Mouse (Mus musculus): ENCODE measurements around the gene Pfdn2. TPM values are rescaled to one million over a fixed set of nuclear protein-coding genes. Genes with fewer than 3 reads are reported as not detected.
"Not testable (repeated sequence)": the region's sequence is repeated elsewhere in the genome, so short reads cannot be mapped to it uniquely, and the experiment has no call there.

Gene Pfdn2
- 1.3 and 11.9 TPM in 2 replicates for polyA plus RNA-seq (2012; ENCODE audit: insufficient read depth, low replicate concordance)

GRCm38 (mm10) chr1:171345225-171346094 lies at the start of gene Pfdn2, which contains the start of gene Nit1:
TSS of gene Pfdn2 (plus strand) at chr1:171345670.
TSS of gene Nit1 (minus strand) at chr1:171345646.
- Histone ChIP-seq H3K4me3 (replicated peaks) (peak within 1 kb of the TSS; percentile 97), H3K4me1 (peaks cover 52% of the 10 kb centered on the region), H3K36me3 (replicated peaks; ENCODE audit: low read length) (peaks cover 44% of the 10 kb centered on the region), H3K9me3 (no peaks in the 10 kb centered on the region), H3K27me3 (replicated peaks) (no peaks in the 10 kb centered on the region)
- TF ChIP-seq FLI1 (IDR thresholded peaks at IDR 0.05; ENCODE audit: low read length) (peak; percentile 48; the same call in 1 of the 2 replicates), GATA1 (IDR thresholded peaks at IDR 0.05; ENCODE audit: borderline replicate concordance, low read length) (no peak)

- peaks cover 8% of the 10 kb centered on the region; the same call in 1 of the 2 replicates for H3K4me1 ChIP-seq
- TF ChIP-seq GATA1 (IDR thresholded peaks at IDR 0.05; ENCODE audit: borderline replicate concordance, low read length) (no peak), FLI1 (IDR thresholded peaks at IDR 0.05; ENCODE audit: low read length) (no peak)
- no peaks in the 10 kb centered on the region; the same call in 1 of the 2 replicates for H3K9me3 ChIP-seq
- no peak overlapping the region for H3K4me3 ChIP-seq (replicated peaks)
- peaks cover 8% of the 10 kb centered on the region for H3K27me3 ChIP-seq (replicated peaks)
- H3K36me3 ChIP-seq (replicated peaks; ENCODE audit: low read length) = no peaks in the 10 kb centered on the region
Observed at GRCm38 (mm10) chr1:171298226-171298625, 47.2 kb upstream of the Pfdn2 start.

GRCm38 (mm10) chr1:171306157-171306556 lies 39.3 kb upstream of the Pfdn2 start:
- H3K9me3 ChIP-seq; H3K4me3 ChIP-seq (replicated peaks): not testable (repeated sequence)

GRCm38 (mm10) chr1:171309321-171309720 lies 36.1 kb upstream of the Pfdn2 start:
- H3K36me3 ChIP-seq (replicated peaks; ENCODE audit: low read length) = no peaks in the 10 kb centered on the region
- peaks cover 10% of the 10 kb centered on the region for H3K4me1 ChIP-seq
- TF ChIP-seq FLI1 (IDR thresholded peaks at IDR 0.05; ENCODE audit: low read length) = no peak
- TF ChIP-seq GATA1 (IDR thresholded peaks at IDR 0.05; ENCODE audit: borderline replicate concordance, low read length) = no peak
- 0 out of 2 replicates have a peak, but pooled peaks cover 3% of the 10 kb centered on the region for H3K9me3 ChIP-seq
- H3K27me3 ChIP-seq (replicated peaks) = no peaks in the 10 kb centered on the region
- H3K4me3 ChIP-seq (replicated peaks) = no peak overlapping the region

More at GRCm38 (mm10) chr1:171306157-171306556, 39.3 kb upstream of the Pfdn2 start:
- H3K36me3 ChIP-seq (replicated peaks; ENCODE audit: low read length); H3K27me3 ChIP-seq (replicated peaks); H3K4me1 ChIP-seq: not testable (repeated sequence)

GRCm38 (mm10) chr1:171319748-171320147 lies 25.7 kb upstream of the Pfdn2 start:
- H3K36me3 ChIP-seq (replicated peaks; ENCODE audit: low read length) = peaks cover 18% of the 10 kb centered on the region
- no peak overlapping the region for H3K4me3 ChIP-seq (replicated peaks)
- H3K4me1 ChIP-seq = peaks cover 18% of the 10 kb centered on the region
- no peaks in the 10 kb centered on the region for H3K27me3 ChIP-seq (replicated peaks)
- 0 out of 2 replicates have a peak, but pooled peaks cover 3% of the 10 kb centered on the region for H3K9me3 ChIP-seq
- no peak for TF ChIP-seq FLI1 (IDR thresholded peaks at IDR 0.05; ENCODE audit: low read length)
- TF ChIP-seq GATA1 (IDR thresholded peaks at IDR 0.05; ENCODE audit: borderline replicate concordance, low read length) = no peak

GRCm38 (mm10) chr1:171320151-171320550 lies 25.3 kb upstream of the Pfdn2 start:
- TF ChIP-seq GATA1 (IDR thresholded peaks at IDR 0.05; ENCODE audit: borderline replicate concordance, low read length) (no peak), FLI1 (IDR thresholded peaks at IDR 0.05; ENCODE audit: low read length) (no peak)
- Histone ChIP-seq H3K9me3 (0 out of 2 replicates have a peak, but pooled peaks cover 3% of the 10 kb centered on the region), H3K36me3 (replicated peaks; ENCODE audit: low read length) (peaks cover 22% of the 10 kb centered on the region), H3K4me1 (peaks cover 18% of the 10 kb centered on the region), H3K27me3 (replicated peaks) (no peaks in the 10 kb centered on the region), H3K4me3 (replicated peaks) (no peak overlapping the region)

- Histone ChIP-seq H3K4me1 (peaks cover 29% of the 10 kb centered on the region), H3K27me3 (replicated peaks) (no peaks in the 10 kb centered on the region), H3K36me3 (replicated peaks; ENCODE audit: low read length) (peaks cover 34% of the 10 kb centered on the region), H3K4me3 (replicated peaks) (no peak overlapping the region), H3K9me3 (no peaks in the 10 kb centered on the region)
- TF ChIP-seq GATA1 (IDR thresholded peaks at IDR 0.05; ENCODE audit: borderline replicate concordance, low read length) (no peak), FLI1 (IDR thresholded peaks at IDR 0.05; ENCODE audit: low read length) (no peak)
Observed at GRCm38 (mm10) chr1:171321415-171321814, 24.1 kb upstream of the Pfdn2 start.

- Histone ChIP-seq H3K27me3 (replicated peaks) (no peaks in the 10 kb centered on the region), H3K4me3 (replicated peaks) (no peak overlapping the region), H3K9me3 (no peaks in the 10 kb centered on the region), H3K4me1 (peaks cover 31% of the 10 kb centered on the region), H3K36me3 (replicated peaks; ENCODE audit: low read length) (peaks cover 36% of the 10 kb centered on the region)
- no peak for TF ChIP-seq FLI1 (IDR thresholded peaks at IDR 0.05; ENCODE audit: low read length)
- TF ChIP-seq GATA1 (IDR thresholded peaks at IDR 0.05; ENCODE audit: borderline replicate concordance, low read length) = no peak
Observed at GRCm38 (mm10) chr1:171322012-171322411, 23.5 kb upstream of the Pfdn2 start.

GRCm38 (mm10) chr1:171325571-171325970 lies 19.9 kb upstream of the Pfdn2 start:
- no peaks in the 10 kb centered on the region for H3K27me3 ChIP-seq (replicated peaks)
- no peaks in the 10 kb centered on the region for H3K9me3 ChIP-seq
- peak overlapping the region; percentile 33 for H3K4me3 ChIP-seq (replicated peaks)
- peaks cover 36% of the 10 kb centered on the region for H3K36me3 ChIP-seq (replicated peaks; ENCODE audit: low read length)
- TF ChIP-seq FLI1 (IDR thresholded peaks at IDR 0.05; ENCODE audit: low read length) = no peak
- no peak for TF ChIP-seq GATA1 (IDR thresholded peaks at IDR 0.05; ENCODE audit: borderline replicate concordance, low read length)
- peaks cover 43% of the 10 kb centered on the region for H3K4me1 ChIP-seq

GRCm38 (mm10) chr1:171326588-171326987 lies 18.9 kb upstream of the Pfdn2 start:
- Histone ChIP-seq H3K36me3 (replicated peaks; ENCODE audit: low read length) (peaks cover 39% of the 10 kb centered on the region), H3K4me1 (peaks cover 50% of the 10 kb centered on the region)
- not testable (repeated sequence) for H3K4me3 ChIP-seq (replicated peaks); H3K27me3 ChIP-seq (replicated peaks); H3K9me3 ChIP-seq
